ENCODE assay signal across 1 mouse cellular context in the genomic region with DNA sequence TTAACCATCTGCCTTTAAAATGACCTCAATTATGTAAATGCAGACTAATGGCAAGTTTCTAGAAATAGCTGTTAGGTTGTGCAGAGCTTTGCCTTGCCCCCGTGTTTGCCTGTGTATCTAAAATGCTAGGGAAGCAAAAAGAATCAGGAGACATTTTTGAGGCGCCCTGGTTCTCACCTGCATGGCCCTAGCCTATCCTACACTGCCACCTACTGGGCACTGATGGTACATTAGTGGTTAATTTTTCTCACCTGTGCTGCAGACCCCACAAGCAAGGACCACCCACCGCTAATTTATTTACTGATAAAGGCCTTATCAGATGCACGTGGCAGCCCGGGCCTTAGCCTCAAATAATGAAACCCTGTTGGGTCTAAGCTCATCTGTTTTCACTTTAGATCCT.
TF ChIP-seq lines count a peak whose summit lies in the region.

No protein-coding gene starts in this region.

TF ChIP-seq in MEL, 35 proteins besides CTCF, POLR2A, EP300 and RAD21:
- TF ChIP-seq GATA1 (IDR thresholded peaks at IDR 0.05; ENCODE audit: low read depth, low read length): 0 out of 2 replicates have a peak, but pooled peaks have one; percentile 29
- no peak for TF ChIP-seq JUND (IDR thresholded peaks at IDR 0.05; ENCODE audit: low read depth, low read length)
- no peak for TF ChIP-seq E2F4 (IDR thresholded peaks at IDR 0.05; ENCODE audit: borderline replicate concordance, low read depth, low read length)
- no peak for TF ChIP-seq CHD1 (IDR thresholded peaks at IDR 0.05; ENCODE audit: low read depth, low read length)
- TF ChIP-seq CHD2 (IDR thresholded peaks at IDR 0.05; ENCODE audit: low read length): no peak
- TF ChIP-seq SMC3 (IDR thresholded peaks at IDR 0.05; ENCODE audit: low read depth, low read length): peak; percentile 79
- TF ChIP-seq POLR2AphosphoS5 (IDR thresholded peaks at IDR 0.05; ENCODE audit: borderline replicate concordance, low read depth, low read length): no peak
- TF ChIP-seq ZKSCAN1 (IDR thresholded peaks at IDR 0.05; ENCODE audit: low read depth, low read length): no peak
- TF ChIP-seq ETS1 (IDR thresholded peaks at IDR 0.05; ENCODE audit: low read depth, low read length): no peak
- no peak for TF ChIP-seq UBTF (IDR thresholded peaks at IDR 0.05; ENCODE audit: borderline replicate concordance, insufficient read depth, low read depth, low read length)
- TF ChIP-seq MAFK (IDR thresholded peaks at IDR 0.05; ENCODE audit: borderline replicate concordance, low read depth, low read length): no peak
- no peak for TF ChIP-seq USF2 (IDR thresholded peaks at IDR 0.05; ENCODE audit: borderline replicate concordance in 1 of 2, insufficient read depth in 1 of 2, low read depth in 1 of 2, low read length in 2 of 2)
- TF ChIP-seq POLR2AphosphoS2 (IDR thresholded peaks at IDR 0.05; ENCODE audit: low read length): no peak
- TF ChIP-seq NELFE (IDR thresholded peaks at IDR 0.05; ENCODE audit: low read depth, low read length): no peak
- TF ChIP-seq ZC3H11A (IDR thresholded peaks at IDR 0.05; ENCODE audit: low read depth, low read length): peak; percentile 82
- TF ChIP-seq GABPA (IDR thresholded peaks at IDR 0.05; ENCODE audit: low read depth, low read length): no peak
- no peak for TF ChIP-seq MXI1 (IDR thresholded peaks at IDR 0.05; ENCODE audit: low read depth, low read length)
